ENCODE assay signal across 8 mouse cellular contexts in the genomic region with DNA sequence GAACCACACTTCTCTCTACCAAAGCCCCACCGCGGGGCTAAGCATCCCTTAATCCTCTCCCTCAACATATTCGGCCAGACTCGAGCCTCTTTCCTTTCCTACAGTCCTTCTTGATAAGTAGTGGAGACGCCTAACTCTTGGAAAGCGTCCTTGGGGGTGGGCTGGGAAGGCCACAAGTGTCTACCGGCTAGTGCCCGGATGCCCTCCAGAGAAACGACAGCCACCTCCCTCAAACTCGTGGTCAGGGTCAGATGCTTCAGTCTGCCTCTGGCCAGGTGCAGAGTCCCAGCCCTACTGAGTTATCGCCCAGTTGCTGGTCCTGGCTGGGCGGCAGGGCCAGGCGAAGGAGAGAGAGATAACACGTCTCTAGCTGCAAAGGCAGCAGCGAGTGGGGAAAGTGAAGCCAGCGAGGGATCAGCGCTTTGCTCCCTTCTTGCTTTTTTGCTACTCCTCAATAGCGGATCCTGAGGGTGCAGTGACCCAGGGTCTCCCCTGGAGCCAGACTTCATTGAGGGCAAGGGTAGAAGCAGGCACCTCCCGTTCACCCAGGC. TPM values are rescaled to one million over a fixed set of nuclear protein-coding genes. Genes with fewer than 3 reads are reported as not detected.
A peak's percentile ranks its signal among the peaks of the same experiment; 100 is the strongest.
DNase-seq lines count a peak whose midpoint lies in the region; ATAC-seq and TF ChIP-seq lines count a peak whose summit lies in the region.

No protein-coding gene starts in this region.

- H3K9me3 ChIP-seq in heart, embryonic 10.5 days, result no peaks in the 10 kb centered on the region
- H3K9me3 ChIP-seq in G1E (replicated peaks), result no peaks in the 10 kb centered on the region
- no peaks in the 10 kb centered on the region for H3K9me3 ChIP-seq in forebrain, embryonic 12.5 days
- H3K9me3 ChIP-seq in limb, embryonic 10.5 days (replicated peaks), result no peaks in the 10 kb centered on the region
- H3K9me3 ChIP-seq in neural tube, embryonic 11.5 days (ENCODE audit: control insufficient read depth, low read length), result no peaks in the 10 kb centered on the region

- DNase-seq in heart, embryonic 10.5 days (ENCODE audit: low spot score), result peak; percentile 88
- no peak for DNase-seq in heart, postnatal 25 days (ENCODE audit: low spot score)
- DNase-seq in G1E (ENCODE audit: low spot score), result no peak
- DNase-seq in limb, embryonic 10.5 days (ENCODE audit: low spot score), result peak; percentile 61
- DNase-seq in neural tube, embryonic 11.5 days (ENCODE audit: low spot score), result no peak
- DNase-seq in urinary bladder, postnatal 10 days (ENCODE audit: low spot score), result no peak
- no peak for DNase-seq in gastrocnemius, postnatal 36 days

- peak overlapping the region; percentile 74 for H3K27ac ChIP-seq in heart, embryonic 10.5 days
- 0 out of 2 replicates have a peak overlapping the region, but pooled peaks have one; percentile 32 for H3K27ac ChIP-seq in forebrain, embryonic 12.5 days
- peak overlapping the region; percentile 56 for H3K27ac ChIP-seq in limb, embryonic 10.5 days
- no peak overlapping the region for H3K27ac ChIP-seq in neural tube, embryonic 11.5 days (ENCODE audit: low read depth, low read length)

- H3K36me3 ChIP-seq in heart, embryonic 10.5 days, result peaks cover 13% of the 10 kb centered on the region; the same call in 1 of the 2 replicates
- H3K36me3 ChIP-seq in G1E (replicated peaks), result peaks cover 8% of the 10 kb centered on the region
- peaks cover under 1% of the 10 kb centered on the region; the same call in 1 of the 2 replicates for H3K36me3 ChIP-seq in forebrain, embryonic 12.5 days (replicated peaks)
- peaks cover 14% of the 10 kb centered on the region for H3K36me3 ChIP-seq in limb, embryonic 10.5 days
- peaks cover 2% of the 10 kb centered on the region; the same call in 1 of the 2 replicates for H3K36me3 ChIP-seq in neural tube, embryonic 11.5 days (ENCODE audit: control insufficient read depth, insufficient read depth, low read length)

- no peak for TF ChIP-seq CTCF in G1E (IDR thresholded peaks at IDR 0.05; ENCODE audit: low read depth, low read length)

- H3K9ac ChIP-seq in forebrain, embryonic 12.5 days, result peak overlapping the region; percentile 62
- peak overlapping the region; percentile 51 for H3K9ac ChIP-seq in neural tube, embryonic 11.5 days (ENCODE audit: low read length)

- H3K4me3 ChIP-seq in heart, embryonic 10.5 days, result peak overlapping the region; percentile 78
- H3K4me3 ChIP-seq in G1E (ENCODE audit: low read depth, low read length), result peak overlapping the region; percentile 72; the same call in 1 of the 2 replicates
- peak overlapping the region; percentile 54 for H3K4me3 ChIP-seq in forebrain, embryonic 12.5 days (replicated peaks)
- H3K4me3 ChIP-seq in limb, embryonic 10.5 days, result peak overlapping the region; percentile 77
- H3K4me3 ChIP-seq in neural tube, embryonic 11.5 days (ENCODE audit: low read depth, low read length), result peak overlapping the region; percentile 43

- intact Hi-C loops in heart, postnatal 25 days (cut with DNase I), result loop anchor here (10.0 kb wide), 1 partner anchor 90 kb away; a partner anchor contains a TSS
- intact Hi-C loops in gastrocnemius, postnatal 36 days (cut with DNase I), result loop anchor here (5.0 kb wide), 1 partner anchor 113 kb away; no protein-coding TSS in a partner anchor

- no peak for ATAC-seq in G1E (ENCODE audit: extremely low read depth, insufficient number of reproducible peaks, low FRiP score, poor library complexity, severe bottlenecking)
- ATAC-seq in forebrain, embryonic 12.5 days (ENCODE audit: low FRiP score), result no peak
- no peak for ATAC-seq in neural tube, embryonic 11.5 days (ENCODE audit: insufficient read depth, low FRiP score, low TSS enrichment)

- H3K4me2 ChIP-seq in forebrain, embryonic 12.5 days, result peak overlapping the region; percentile 94
- H3K4me2 ChIP-seq in neural tube, embryonic 11.5 days (ENCODE audit: low read depth), result peak overlapping the region; percentile 88

- under 1% methylated on average over 19 of the region's 19 CpGs for WGBS in heart, embryonic 10.5 days
- WGBS in forebrain, embryonic 12.5 days, result 4% methylated on average over 19 of the region's 19 CpGs
- WGBS in limb, embryonic 10.5 days, result 4% methylated on average over 19 of the region's 19 CpGs
- WGBS in neural tube, embryonic 11.5 days, result 2% methylated on average over 19 of the region's 19 CpGs

- H3K27me3 ChIP-seq in heart, embryonic 10.5 days (ENCODE audit: insufficient read depth, poor library complexity, severe bottlenecking), result peaks cover 33% of the 10 kb centered on the region
- peaks cover 47% of the 10 kb centered on the region for H3K27me3 ChIP-seq in G1E (ENCODE audit: insufficient read depth, low read length)
- H3K27me3 ChIP-seq in forebrain, embryonic 12.5 days, result peaks cover 36% of the 10 kb centered on the region
- peaks cover 52% of the 10 kb centered on the region for H3K27me3 ChIP-seq in limb, embryonic 10.5 days (ENCODE audit: low read depth, poor library complexity, severe bottlenecking)
- peaks cover 6% of the 10 kb centered on the region for H3K27me3 ChIP-seq in neural tube, embryonic 11.5 days (ENCODE audit: control insufficient read depth, insufficient read depth, low read length)

- peaks cover 46% of the 10 kb centered on the region for H3K4me1 ChIP-seq in heart, embryonic 10.5 days
- H3K4me1 ChIP-seq in G1E (ENCODE audit: insufficient read depth, low read depth, low read length), result peaks cover 51% of the 10 kb centered on the region
- peaks cover 42% of the 10 kb centered on the region for H3K4me1 ChIP-seq in forebrain, embryonic 12.5 days
- peaks cover 37% of the 10 kb centered on the region for H3K4me1 ChIP-seq in limb, embryonic 10.5 days
- H3K4me1 ChIP-seq in neural tube, embryonic 11.5 days (ENCODE audit: control insufficient read depth, insufficient read depth, low read length), result peaks cover 27% of the 10 kb centered on the region

RNA-seq across cellular contexts. Expression of a gene that starts 0.6 kb away (rescaled TPM):
- 1.6 and 1.9 TPM in 2 replicates for polyA plus RNA-seq in heart, embryonic 10.5 days (2016; fragmentation: Nextera tagmentation; extraction: Ambion mirVana)
- 1 to 10 TPM; 1.9 to 2.0 TPM for total RNA-seq in heart, postnatal 25 days (2021)
- 0.30 TPM in 1 of 2 replicates, not detected in the other for total RNA-seq in G1E (2014; fragmentation: Nextera tagmentation)
- total RNA-seq in G1E (2017), result 0.12 and 0.27 TPM in 2 replicates
- polyA plus RNA-seq in G1E (2012), result 0.29 and 0.34 TPM in 2 replicates
- 3.8 and 4.8 TPM in 2 replicates for polyA plus RNA-seq in forebrain, embryonic 12.5 days (2016; fragmentation: Nextera tagmentation; extraction: Ambion mirVana)
- 1.4 and 2.0 TPM in 2 replicates for polyA plus RNA-seq in limb, embryonic 10.5 days (2016; fragmentation: Nextera tagmentation; extraction: Ambion mirVana)
- polyA plus RNA-seq in neural tube, embryonic 11.5 days (2014; fragmentation: Nextera tagmentation; extraction: Ambion mirVana), result 2.8 and 4.0 TPM in 2 replicates
- total RNA-seq in gastrocnemius, postnatal 36 days (2021), result under 1 TPM; 0.28 to 0.52 TPM

RNA-seq across cellular contexts. Expression of a gene that starts 1.4 kb away (rescaled TPM):
- polyA plus RNA-seq in heart, embryonic 10.5 days (2016; fragmentation: Nextera tagmentation; extraction: Ambion mirVana), result 25.2 and 30.2 TPM in 2 replicates
- total RNA-seq in heart, postnatal 25 days (2021), result 1 to 10 TPM; 8.4 to 9.6 TPM
- total RNA-seq in G1E (2014; fragmentation: Nextera tagmentation) (1.4 and 7.0 TPM in 2 replicates), G1E (2017) (0.71 and 1.4 TPM in 2 replicates)
- 5.4 and 6.0 TPM in 2 replicates for polyA plus RNA-seq in G1E (2012)
- polyA plus RNA-seq in forebrain, embryonic 12.5 days (2016; fragmentation: Nextera tagmentation; extraction: Ambion mirVana), result 30.7 and 31.7 TPM in 2 replicates
- 33.4 and 38.7 TPM in 2 replicates for polyA plus RNA-seq in limb, embryonic 10.5 days (2016; fragmentation: Nextera tagmentation; extraction: Ambion mirVana)
- polyA plus RNA-seq in neural tube, embryonic 11.5 days (2014; fragmentation: Nextera tagmentation; extraction: Ambion mirVana), result 27.8 and 31.9 TPM in 2 replicates
- total RNA-seq in gastrocnemius, postnatal 36 days (2021), result 1 to 10 TPM; 2.9 to 3.6 TPM

RNA-seq across cellular contexts. Expression of a gene that starts 4.6 kb away (rescaled TPM):
- 0.11 TPM in 1 of 2 replicates, not detected in the other for polyA plus RNA-seq in heart, embryonic 10.5 days (2016; fragmentation: Nextera tagmentation; extraction: Ambion mirVana)
- total RNA-seq in heart, postnatal 25 days (2021), result not detected
- not detected in 2 replicates for total RNA-seq in G1E (2014; fragmentation: Nextera tagmentation)
- total RNA-seq in G1E (2017), result 0.12 and 0.38 TPM in 2 replicates
- not detected in 2 replicates for polyA plus RNA-seq in G1E (2012)
- 0.17 TPM in 1 of 2 replicates, not detected in the other for polyA plus RNA-seq in forebrain, embryonic 12.5 days (2016; fragmentation: Nextera tagmentation; extraction: Ambion mirVana)
- polyA plus RNA-seq in limb, embryonic 10.5 days (2016; fragmentation: Nextera tagmentation; extraction: Ambion mirVana), result 0.14 TPM in 1 of 2 replicates, not detected in the other
- not detected in 2 replicates for polyA plus RNA-seq in neural tube, embryonic 11.5 days (2014; fragmentation: Nextera tagmentation; extraction: Ambion mirVana)
- not detected for total RNA-seq in gastrocnemius, postnatal 36 days (2021)

RNA-seq across cellular contexts. Expression of a gene that starts 21.0 kb away (rescaled TPM):
- 9.0 and 11.9 TPM in 2 replicates for polyA plus RNA-seq in heart, embryonic 10.5 days (2016; fragmentation: Nextera tagmentation; extraction: Ambion mirVana)
- total RNA-seq in heart, postnatal 25 days (2021), result 10 to 100 TPM; 51.3 TPM
- total RNA-seq in G1E (2014; fragmentation: Nextera tagmentation), result 42.8 and 51.4 TPM in 2 replicates
- 9.5 and 9.6 TPM in 2 replicates for total RNA-seq in G1E (2017)
- polyA plus RNA-seq in G1E (2012), result 90.7 and 98.0 TPM in 2 replicates
- polyA plus RNA-seq in forebrain, embryonic 12.5 days (2016; fragmentation: Nextera tagmentation; extraction: Ambion mirVana), result 14.6 and 14.8 TPM in 2 replicates
- 13.6 and 14.8 TPM in 2 replicates for polyA plus RNA-seq in limb, embryonic 10.5 days (2016; fragmentation: Nextera tagmentation; extraction: Ambion mirVana)
- 18.7 and 21.2 TPM in 2 replicates for polyA plus RNA-seq in neural tube, embryonic 11.5 days (2014; fragmentation: Nextera tagmentation; extraction: Ambion mirVana)
- total RNA-seq in gastrocnemius, postnatal 36 days (2021), result 10 to 100 TPM; 23.9 to 25.5 TPM

RNA-seq across cellular contexts. Expression of a gene that starts 24.9 kb away (rescaled TPM):
- polyA plus RNA-seq in heart, embryonic 10.5 days (2016; fragmentation: Nextera tagmentation; extraction: Ambion mirVana), result 2.5 and 3.5 TPM in 2 replicates
- 10 to 100 TPM; 10.7 to 11.7 TPM for total RNA-seq in heart, postnatal 25 days (2021)
- 1.3 TPM in 1 of 2 replicates, not detected in the other for total RNA-seq in G1E (2014; fragmentation: Nextera tagmentation)
- 0.12 TPM in 1 of 2 replicates, not detected in the other for total RNA-seq in G1E (2017)
- polyA plus RNA-seq in G1E (2012), result 0.36 and 0.41 TPM in 2 replicates
- polyA plus RNA-seq in forebrain, embryonic 12.5 days (2016; fragmentation: Nextera tagmentation; extraction: Ambion mirVana), result 23.0 and 25.1 TPM in 2 replicates
- 12.5 and 13.4 TPM in 2 replicates for polyA plus RNA-seq in limb, embryonic 10.5 days (2016; fragmentation: Nextera tagmentation; extraction: Ambion mirVana)
- polyA plus RNA-seq in neural tube, embryonic 11.5 days (2014; fragmentation: Nextera tagmentation; extraction: Ambion mirVana), result 19.4 and 20.5 TPM in 2 replicates
- total RNA-seq in gastrocnemius, postnatal 36 days (2021), result 1 to 10 TPM; 7.3 to 8.3 TPM

Comparison
In these comparisons a context has a peak if more than half of its experiments do, and no peak if none do; other contexts are left out.
1. DNase-seq: peak in heart, embryonic 10.5 days (single experiment) and limb, embryonic 10.5 days (single experiment); none in heart, postnatal 25 days (single experiment), G1E (single experiment), neural tube, embryonic 11.5 days (single experiment), urinary bladder, postnatal 10 days (single experiment) and gastrocnemius, postnatal 36 days (0 of 2).
2. Peak in every context shown above with its lines, with median percentiles within 50 percentile points of each other: H3K4me3 ChIP-seq.